Mouse (Mus musculus): ENCODE results near the gene Vmn1r171. TPM values are rescaled to one million over a fixed set of nuclear protein-coding genes. Genes with fewer than 3 reads are reported as not detected.
"Not testable (repeated sequence)": the region's sequence is repeated elsewhere in the genome, so short reads cannot be mapped to it uniquely, and the experiment has no call there.

Gene Vmn1r171
- not detected in 2 replicates for polyA plus RNA-seq (2012; rRNA removed)

DNA sequence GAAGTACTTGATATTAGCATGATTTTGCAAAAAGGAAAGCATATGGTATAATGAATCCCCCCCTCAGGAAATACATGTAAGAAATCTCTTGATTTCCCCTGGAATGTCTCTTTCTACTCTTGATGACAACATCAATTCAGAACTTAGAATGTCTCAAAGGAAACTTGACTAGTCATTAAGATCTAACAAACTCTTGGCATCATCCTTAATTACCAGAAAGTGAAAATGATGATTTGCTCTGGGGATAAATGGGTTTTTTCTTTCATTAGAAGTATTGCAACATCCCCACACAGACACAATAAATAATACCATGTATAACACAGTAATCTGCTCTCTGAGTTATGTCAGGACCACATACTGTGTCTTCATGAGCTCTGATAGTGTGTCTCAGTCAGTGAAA lies at the start of gene Vmn1r171:
Gene Vmn1r171, plus strand, starts transcription at position 301 of the 400 bp plus-strand sequence.
- DNase-seq (ENCODE audit: low read depth, low spot score) = no peak

DNA sequence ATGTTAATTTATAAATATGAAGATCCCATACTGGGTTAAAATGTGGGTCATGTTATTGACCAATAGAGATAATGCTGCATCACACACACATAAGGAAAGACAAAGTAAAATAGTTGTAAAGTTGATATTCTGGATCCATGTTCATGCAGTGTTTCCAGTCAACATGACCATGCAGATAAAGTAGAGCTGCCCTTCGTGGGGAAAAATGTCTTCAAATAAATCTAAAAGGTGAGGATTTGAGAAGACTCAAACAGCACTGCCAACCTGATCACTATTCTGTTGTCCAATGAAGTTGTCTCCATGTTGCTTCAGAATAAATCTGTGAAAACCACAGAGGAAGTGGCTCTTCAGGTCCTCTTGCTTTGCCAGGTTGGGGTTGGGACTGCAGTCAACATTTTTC lies 24.6 kb upstream of the Vmn1r171 start, which contains the start of gene Vmn1r170:
Gene Vmn1r170, plus strand, starts transcription at position 301 of the 400 bp plus-strand sequence.
- 29% methylated on average over 1 of the region's 1 CpGs for WGBS

DNA sequence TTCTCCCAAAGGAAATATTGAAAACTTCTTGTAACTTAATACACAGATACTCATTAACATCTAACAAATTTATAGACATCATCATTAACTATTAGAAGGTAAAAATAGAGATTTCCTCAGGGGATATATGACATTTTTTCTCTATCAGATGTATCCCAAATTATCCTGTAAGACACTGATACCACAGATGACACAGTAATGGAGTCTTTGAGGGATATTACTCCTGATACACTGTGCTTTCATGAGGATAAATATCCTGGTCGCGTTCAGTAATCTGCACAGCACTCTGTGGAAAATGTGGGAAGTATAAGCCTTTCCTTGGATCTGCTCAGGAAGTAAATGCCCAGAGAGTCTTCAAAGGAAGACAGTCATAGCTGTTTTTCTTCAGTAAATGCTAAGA lies 27.5 kb downstream of the Vmn1r171 start, which contains the start of gene Vmn1r172:
Gene Vmn1r172, plus strand, starts transcription at position 301 of the 400 bp plus-strand sequence.
- DNase-seq (ENCODE audit: low read depth, low spot score) = no peak
- 59% methylated on average over 2 of the region's 2 CpGs for WGBS

More for the DNA sequence above, 24.6 kb upstream of the Vmn1r171 start, which contains the start of gene Vmn1r170:
- not testable (repeated sequence) for DNase-seq (ENCODE audit: low read depth, low spot score)

Other genes with a start within 250 kb of the Vmn1r171 start
- gene Nlrp5, start 244.8 kb upstream of the Vmn1r171 start, polyA plus RNA-seq (2012; rRNA removed) = not detected in 2 replicates
- not detected in 2 replicates for gene Vmn1r167, start 123.5 kb upstream of the Vmn1r171 start, polyA plus RNA-seq (2012; rRNA removed)
- gene Vmn1r168, start 91.0 kb upstream of the Vmn1r171 start, polyA plus RNA-seq (2012; rRNA removed) = not detected in 2 replicates
- not detected in 2 replicates for gene Vmn1r169, start 55.2 kb upstream of the Vmn1r171 start, polyA plus RNA-seq (2012; rRNA removed)
- gene Vmn1r170, start 24.5 kb upstream of the Vmn1r171 start, polyA plus RNA-seq (2012; rRNA removed) = not detected in 2 replicates
- gene Vmn1r172, start 27.6 kb downstream of the Vmn1r171 start, polyA plus RNA-seq (2012; rRNA removed) = not detected in 2 replicates
- gene Vmn1r173, start 70.0 kb downstream of the Vmn1r171 start, polyA plus RNA-seq (2012; rRNA removed) = not detected in 2 replicates
- not detected in 2 replicates for gene Vmn1r174, start 121.5 kb downstream of the Vmn1r171 start, polyA plus RNA-seq (2012; rRNA removed)
- not detected in 2 replicates for gene Vmn1r175, start 179.9 kb downstream of the Vmn1r171 start, polyA plus RNA-seq (2012; rRNA removed)
- gene Vmn1r176, start 206.7 kb downstream of the Vmn1r171 start, polyA plus RNA-seq (2012; rRNA removed) = not detected in 2 replicates
- gene Vmn1r177, start 235.7 kb downstream of the Vmn1r171 start, polyA plus RNA-seq (2012; rRNA removed) = not detected in 2 replicates